Mouse (Mus musculus): Measurements from ENCODE around the gene Micall1. TPM values are rescaled to one million over a fixed set of nuclear protein-coding genes. Genes with fewer than 3 reads are reported as not detected.
A peak's percentile ranks its signal among the peaks of the same experiment; 100 is the strongest.

The Micall1 gene
- total RNA-seq (2012; rRNA removed) (6.3 and 6.7 TPM in 2 replicates), total RNA-seq (2014; rRNA removed) (1.5 and 1.7 TPM in 2 replicates), polyA plus RNA-seq (2012; ENCODE audit: insufficient read length, low read depth) (8.9 and 10.4 TPM in 2 replicates)

GRCm38 (mm10) chr15:79108421-79109320 lies at the start of gene Micall1:
Gene Micall1, plus strand, starts transcription at chr15:79108898.
- Histone ChIP-seq H3K27ac (ENCODE audit: insufficient read depth, low read depth) (peak within 1 kb of the TSS; percentile 18; the same call in 1 of the 2 replicates), H3K79me2 (replicated peaks; ENCODE audit: control insufficient read depth, extremely low read depth, insufficient read depth, poor library complexity, severe bottlenecking) (peaks cover 13% of the 10 kb centered on the region; the same call in 1 of the 2 replicates), H3K9ac (ENCODE audit: insufficient read depth, low read depth) (peak within 1 kb of the TSS; percentile 77), H3K4me2 (ENCODE audit: insufficient read depth, low read depth, poor library complexity, severe bottlenecking) (peak within 1 kb of the TSS; percentile 96), H3K9me3 (replicated peaks; ENCODE audit: low read length) (no peaks in the 10 kb centered on the region), H3K27me3 (replicated peaks) (no peaks in the 10 kb centered on the region), H3K4me1 (ENCODE audit: control insufficient read depth in 1 of 2, insufficient read depth in 2 of 2) (peaks cover 9 to 26% of the 10 kb centered on the region in 2 experiments), H3K4me3 (replicated peaks in 1 of 3; ENCODE audit: low read depth in 2 of 3, low read length in 2 of 3, poor library complexity in 1 of 3) (peak within 1 kb of the TSS; percentile 86 to 88 (median 87)), H3K36me3 (replicated peaks in 1 of 2; ENCODE audit: control insufficient read depth in 1 of 2, insufficient read depth in 1 of 2, low read length in 1 of 2) (peaks cover 5 to 24% of the 10 kb centered on the region in 2 experiments)
- dilution Hi-C loops (cut with MboI; ENCODE audit: extremely low pct_ligation_motif_present, extremely low pct_unique_long_range_greater_than_20kb, low sequenced_read_pairs) (no loop called here), in situ Hi-C loops (cut with MboI; ENCODE audit: low pct_ligation_motif_present, low pct_unique_long_range_greater_than_20kb, low sequenced_read_pairs) (no loop called here)
- TF ChIP-seq CTCF (conservative IDR thresholded peaks at IDR 0.05 in 1 of 2, IDR thresholded peaks at IDR 0.05 in 1 of 2; ENCODE audit: low read depth in 2 of 2, low read length in 2 of 2) (no peak), TBP (conservative IDR thresholded peaks at IDR 0.05; ENCODE audit: low read depth, low read length) (no peak), EP300 (IDR thresholded peaks at IDR 0.05; ENCODE audit: low read length) (no peak), SMC3 (IDR thresholded peaks at IDR 0.05; ENCODE audit: low read depth, low read length) (no peak), USF1 (IDR thresholded peaks at IDR 0.05; ENCODE audit: low read depth, low read length) (no peak), NELFE (IDR thresholded peaks at IDR 0.05; ENCODE audit: low read depth, low read length) (peak; percentile 50), ZKSCAN1 (IDR thresholded peaks at IDR 0.05; ENCODE audit: borderline replicate concordance, low read depth, low read length) (no peak), GABPA (IDR thresholded peaks at IDR 0.05; ENCODE audit: insufficient replicate concordance, low read depth, low read length) (no peak), ZNF384 (IDR thresholded peaks at IDR 0.05; ENCODE audit: low read depth, low read length) (no peak), ZMIZ1 (IDR thresholded peaks at IDR 0.05; ENCODE audit: low read depth, low read length) (no peak), MEF2A (IDR thresholded peaks at IDR 0.05; ENCODE audit: borderline replicate concordance, low read depth, low read length) (no peak), MAFK (IDR thresholded peaks at IDR 0.05; ENCODE audit: insufficient replicate concordance, low read length) (no peak), RCOR1 (conservative IDR thresholded peaks at IDR 0.05; ENCODE audit: low read depth, low read length) (no peak), IRF4 (IDR thresholded peaks at IDR 0.05; ENCODE audit: low read depth, low read length) (no peak), JUND (conservative IDR thresholded peaks at IDR 0.05; ENCODE audit: low read depth, low read length) (no peak), ETS1 (conservative IDR thresholded peaks at IDR 0.05; ENCODE audit: low read depth, low read length) (no peak), POLR2AphosphoS2 (IDR thresholded peaks at IDR 0.05; ENCODE audit: low read depth, low read length) (0 out of 2 replicates have a peak, but pooled peaks have one; percentile 39), TCF12 (IDR thresholded peaks at IDR 0.05; ENCODE audit: low read depth, low read length) (peak; percentile 61), BHLHE40 (IDR thresholded peaks at IDR 0.05; ENCODE audit: low read depth, low read length) (no peak), E2F4 (IDR thresholded peaks at IDR 0.05; ENCODE audit: insufficient replicate concordance, low read depth, low read length) (no peak), MAX (IDR thresholded peaks at IDR 0.05; ENCODE audit: low read length) (no peak), CHD2 (IDR thresholded peaks at IDR 0.05; ENCODE audit: low read length) (no peak; the same call in 1 of the 2 replicates), PAX5 (IDR thresholded peaks at IDR 0.05; ENCODE audit: low read length) (no peak), ZC3H11A (IDR thresholded peaks at IDR 0.05; ENCODE audit: low read depth, low read length) (no peak), HCFC1 (IDR thresholded peaks at IDR 0.05; ENCODE audit: low read depth, low read length) (no peak), ELF1 (IDR thresholded peaks at IDR 0.05; ENCODE audit: low read depth, low read length) (peak; percentile 52; the same call in 1 of the 2 replicates), MXI1 (IDR thresholded peaks at IDR 0.05; ENCODE audit: low read depth, low read length) (no peak), SIN3A (IDR thresholded peaks at IDR 0.05; ENCODE audit: low read length) (0 out of 2 replicates have a peak, but pooled peaks have one; percentile 14), UBTF (IDR thresholded peaks at IDR 0.05; ENCODE audit: low read depth, low read length) (peak; percentile 87), RAD21 (IDR thresholded peaks at IDR 0.05; ENCODE audit: low read depth, low read length) (no peak), CHD1 (IDR thresholded peaks at IDR 0.05; ENCODE audit: low read depth, low read length) (no peak), MAZ (IDR thresholded peaks at IDR 0.05; ENCODE audit: low read depth, low read length) (peak; percentile 49; the same call in 1 of the 2 replicates), JUN (IDR thresholded peaks at IDR 0.05; ENCODE audit: insufficient read depth, low read depth, low read length) (no peak), USF2 (conservative IDR thresholded peaks at IDR 0.05; ENCODE audit: low read depth, low read length) (no peak), KAT2A (IDR thresholded peaks at IDR 0.05; ENCODE audit: insufficient replicate concordance, low read length) (no peak), NRF1 (IDR thresholded peaks at IDR 0.05; ENCODE audit: low read depth, low read length) (no peak), POLR2A (IDR thresholded peaks at IDR 0.05; ENCODE audit: low read depth, low read length) (peak; percentile 56), MYC (IDR thresholded peaks at IDR 0.05; ENCODE audit: low read depth, low read length) (no peak)
- peak; percentile 40 for DNase-seq (ENCODE audit: extremely low read depth)

Data from CH12.LX (cell line).